Mouse (Mus musculus): ENCODE data around the gene Ankrd22. TPM values are rescaled to one million over a fixed set of nuclear protein-coding genes. Genes with fewer than 3 reads are reported as not detected.

Ankrd22 gene
- polyA plus RNA-seq, 1 experiment from 2014 or later: not detected

GRCm38 (mm10) chr19:34202668-34203067, 36.8 kb upstream of the Ankrd22 start:
- no peak overlapping the region for H3K4me3 ChIP-seq (ENCODE audit: low read depth, low read length)
- H3K9me3 ChIP-seq (ENCODE audit: control insufficient read depth, low read length): no peaks in the 10 kb centered on the region
- ATAC-seq (ENCODE audit: low read depth): no peak
- no peak overlapping the region for H3K9ac ChIP-seq (replicated peaks; ENCODE audit: low read depth, low read length)
- H3K27ac ChIP-seq (ENCODE audit: low read depth, low read length): no peak overlapping the region
- H3K36me3 ChIP-seq (ENCODE audit: control insufficient read depth, insufficient read depth, low read length): no peaks in the 10 kb centered on the region
- H3K27me3 ChIP-seq (ENCODE audit: control insufficient read depth, insufficient read depth, low read length): no peaks in the 10 kb centered on the region
- no peaks in the 10 kb centered on the region for H3K4me1 ChIP-seq (ENCODE audit: control insufficient read depth, insufficient read depth, low read length)
- H3K4me2 ChIP-seq (ENCODE audit: low read depth, low read length): no peak overlapping the region
- 89% methylated on average over 2 of the region's 2 CpGs for WGBS

GRCm38 (mm10) chr19:34199488-34199887, 33.6 kb upstream of the Ankrd22 start:
- H3K9me3 ChIP-seq (ENCODE audit: control insufficient read depth, low read length): no peaks in the 10 kb centered on the region
- no peak overlapping the region for H3K9ac ChIP-seq (replicated peaks; ENCODE audit: low read depth, low read length)
- H3K4me2 ChIP-seq (ENCODE audit: low read depth, low read length): no peak overlapping the region
- no peaks in the 10 kb centered on the region for H3K4me1 ChIP-seq (ENCODE audit: control insufficient read depth, insufficient read depth, low read length)
- H3K36me3 ChIP-seq (ENCODE audit: control insufficient read depth, insufficient read depth, low read length): no peaks in the 10 kb centered on the region
- WGBS: 80% methylated on average over 2 of the region's 2 CpGs
- no peak for ATAC-seq (ENCODE audit: low read depth)
- H3K27ac ChIP-seq (ENCODE audit: low read depth, low read length): no peak overlapping the region
- no peaks in the 10 kb centered on the region for H3K27me3 ChIP-seq (ENCODE audit: control insufficient read depth, insufficient read depth, low read length)
- H3K4me3 ChIP-seq (ENCODE audit: low read depth, low read length): no peak overlapping the region

DNA sequence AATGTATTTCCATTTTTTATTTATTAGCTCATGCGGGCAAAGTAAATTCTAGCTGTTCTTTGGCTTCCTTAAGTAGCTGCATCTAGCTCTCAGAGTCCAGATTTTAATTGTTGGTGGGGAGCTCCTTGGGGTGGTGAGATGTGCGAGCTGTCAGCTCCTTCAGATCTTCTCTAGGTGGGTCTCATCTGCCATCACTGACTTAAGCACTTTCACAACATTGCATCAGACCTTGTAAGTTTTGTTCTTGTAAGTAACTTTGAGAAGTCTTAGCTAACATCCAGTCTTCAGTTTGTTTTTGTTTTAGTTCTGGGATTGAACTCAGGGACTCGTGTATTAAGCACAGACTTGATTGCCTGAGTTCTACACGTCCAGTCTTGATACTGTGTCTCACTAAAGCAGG, 33.0 kb upstream of the Ankrd22 start:
- no peak for ATAC-seq (ENCODE audit: low read depth)
- Histone ChIP-seq H3K36me3 (ENCODE audit: control insufficient read depth, insufficient read depth, low read length) (no peaks in the 10 kb centered on the region), H3K4me3 (ENCODE audit: low read depth, low read length) (no peak overlapping the region), H3K9me3 (ENCODE audit: control insufficient read depth, low read length) (no peaks in the 10 kb centered on the region), H3K4me2 (ENCODE audit: low read depth, low read length) (no peak overlapping the region), H3K4me1 (ENCODE audit: control insufficient read depth, insufficient read depth, low read length) (no peaks in the 10 kb centered on the region), H3K9ac (replicated peaks; ENCODE audit: low read depth, low read length) (no peak overlapping the region), H3K27me3 (ENCODE audit: control insufficient read depth, insufficient read depth, low read length) (no peaks in the 10 kb centered on the region), H3K27ac (ENCODE audit: low read depth, low read length) (no peak overlapping the region)
- WGBS: 85% methylated on average over 4 of the region's 4 CpGs

DNA sequence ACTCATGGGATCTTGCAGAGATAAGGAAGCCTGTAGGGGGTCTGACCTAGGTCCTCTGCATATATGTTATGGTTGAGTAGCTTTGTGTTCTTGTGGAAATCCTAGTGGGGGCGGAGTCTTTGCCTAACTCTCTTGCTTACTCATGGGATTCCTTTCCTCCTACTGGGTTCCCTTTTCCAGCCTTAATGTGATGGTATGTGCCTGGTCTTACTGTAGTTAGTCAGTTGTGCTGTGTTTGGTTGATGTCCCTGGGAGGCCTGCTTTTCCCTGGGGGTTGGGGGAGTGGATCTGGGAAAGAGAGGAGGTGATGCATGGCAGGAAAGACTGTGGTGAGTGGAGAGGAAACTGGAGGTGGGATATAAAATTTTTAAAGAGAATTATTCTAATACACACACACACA, 32.2 kb upstream of the Ankrd22 start:
- no peak overlapping the region for H3K4me2 ChIP-seq (ENCODE audit: low read depth, low read length)
- H3K9me3 ChIP-seq (ENCODE audit: control insufficient read depth, low read length): no peaks in the 10 kb centered on the region
- ATAC-seq (ENCODE audit: low read depth): no peak
- no peak overlapping the region for H3K9ac ChIP-seq (replicated peaks; ENCODE audit: low read depth, low read length)
- no peak overlapping the region for H3K27ac ChIP-seq (ENCODE audit: low read depth, low read length)
- H3K4me1 ChIP-seq (ENCODE audit: control insufficient read depth, insufficient read depth, low read length): no peaks in the 10 kb centered on the region
- no peaks in the 10 kb centered on the region for H3K36me3 ChIP-seq (ENCODE audit: control insufficient read depth, insufficient read depth, low read length)
- no peak overlapping the region for H3K4me3 ChIP-seq (ENCODE audit: low read depth, low read length)
- no peaks in the 10 kb centered on the region for H3K27me3 ChIP-seq (ENCODE audit: control insufficient read depth, insufficient read depth, low read length)
- WGBS: 96% methylated on average over 1 of the region's 1 CpGs

DNA sequence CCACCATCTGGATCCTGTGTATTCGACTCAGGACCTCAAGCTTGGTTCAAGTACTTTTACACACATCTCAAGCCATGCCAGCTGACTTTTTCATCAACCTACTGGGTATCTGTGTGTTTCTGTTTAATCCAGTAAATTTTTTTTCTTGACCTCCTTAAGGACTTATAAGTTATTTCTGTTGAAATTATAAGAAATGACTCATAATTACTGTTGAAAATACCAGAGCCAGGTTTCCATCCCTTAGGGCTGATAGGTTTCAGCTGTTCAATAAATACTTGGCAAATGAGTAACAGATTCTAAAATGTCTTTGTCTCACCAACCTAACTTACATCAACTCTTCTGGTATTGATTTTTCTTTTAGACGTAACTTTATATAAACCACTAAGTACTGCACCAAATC, 29.2 kb upstream of the Ankrd22 start:
- 75% methylated on average over 2 of the region's 2 CpGs for WGBS

DNA sequence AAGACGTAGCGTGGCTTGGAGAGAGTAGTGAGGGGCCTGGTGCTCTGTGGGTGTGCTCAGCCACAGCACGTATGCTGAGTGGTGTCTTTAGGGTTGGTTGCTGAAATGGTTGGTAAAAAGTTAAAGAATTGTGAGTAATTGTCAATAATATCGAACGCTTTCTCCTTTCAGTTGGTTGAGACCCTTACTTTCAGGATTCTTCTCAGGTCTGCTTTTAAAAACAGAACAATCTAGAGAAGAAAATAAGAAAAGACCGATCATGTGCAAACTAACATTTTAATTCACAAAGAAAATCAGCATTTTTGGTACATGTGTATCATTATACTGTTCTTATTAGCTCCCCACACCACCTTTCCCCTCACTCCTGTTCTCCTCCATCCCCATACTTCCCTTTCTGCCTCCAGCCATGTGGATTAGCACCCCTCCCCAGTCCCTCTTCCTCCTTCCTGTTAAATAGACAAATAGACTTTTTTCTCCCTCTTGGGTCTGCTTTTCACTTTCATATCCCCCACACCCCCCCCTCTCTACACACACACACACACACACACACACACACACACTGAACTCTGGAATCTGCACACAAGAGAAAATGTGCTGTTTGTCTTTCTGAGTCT, 28.4 kb upstream of the Ankrd22 start:
- no peaks in the 10 kb centered on the region for H3K9me3 ChIP-seq (ENCODE audit: control insufficient read depth, low read length)
- no peak overlapping the region for H3K27ac ChIP-seq (ENCODE audit: low read depth, low read length)
- ATAC-seq (ENCODE audit: low read depth): no peak
- H3K36me3 ChIP-seq (ENCODE audit: control insufficient read depth, insufficient read depth, low read length): no peaks in the 10 kb centered on the region
- WGBS: 91% methylated on average over 6 of the region's 6 CpGs
- H3K27me3 ChIP-seq (ENCODE audit: control insufficient read depth, insufficient read depth, low read length): no peaks in the 10 kb centered on the region
- H3K4me2 ChIP-seq (ENCODE audit: low read depth, low read length): peak overlapping the region; percentile 91; the same call in 1 of the 2 replicates
- H3K9ac ChIP-seq (replicated peaks; ENCODE audit: low read depth, low read length): no peak overlapping the region
- no peak overlapping the region for H3K4me3 ChIP-seq (ENCODE audit: low read depth, low read length)
- H3K4me1 ChIP-seq (ENCODE audit: control insufficient read depth, insufficient read depth, low read length): no peaks in the 10 kb centered on the region

More for the DNA sequence above, 29.2 kb upstream of the Ankrd22 start:
- no peaks in the 10 kb centered on the region for H3K36me3 ChIP-seq (ENCODE audit: control insufficient read depth, insufficient read depth, low read length)
- no peaks in the 10 kb centered on the region for H3K27me3 ChIP-seq (ENCODE audit: control insufficient read depth, insufficient read depth, low read length)
- no peak overlapping the region for H3K9ac ChIP-seq (replicated peaks; ENCODE audit: low read depth, low read length)
- no peak overlapping the region for H3K27ac ChIP-seq (ENCODE audit: low read depth, low read length)
- H3K9me3 ChIP-seq (ENCODE audit: control insufficient read depth, low read length): no peaks in the 10 kb centered on the region
- H3K4me2 ChIP-seq (ENCODE audit: low read depth, low read length): no peak overlapping the region
- no peak overlapping the region for H3K4me3 ChIP-seq (ENCODE audit: low read depth, low read length)
- ATAC-seq (ENCODE audit: low read depth): no peak
- no peaks in the 10 kb centered on the region for H3K4me1 ChIP-seq (ENCODE audit: control insufficient read depth, insufficient read depth, low read length)

- H3K9me3 ChIP-seq (ENCODE audit: control insufficient read depth, low read length): no peaks in the 10 kb centered on the region
- no peak overlapping the region for H3K9ac ChIP-seq (replicated peaks; ENCODE audit: low read depth, low read length)
- H3K4me2 ChIP-seq (ENCODE audit: low read depth, low read length): peak overlapping the region; percentile 91
- no peak overlapping the region for H3K27ac ChIP-seq (ENCODE audit: low read depth, low read length)
- no peaks in the 10 kb centered on the region for H3K4me1 ChIP-seq (ENCODE audit: control insufficient read depth, insufficient read depth, low read length)
- no peaks in the 10 kb centered on the region for H3K27me3 ChIP-seq (ENCODE audit: control insufficient read depth, insufficient read depth, low read length)
- 66% methylated on average over 9 of the region's 9 CpGs for WGBS
- ATAC-seq (ENCODE audit: low read depth): no peak
- no peaks in the 10 kb centered on the region for H3K36me3 ChIP-seq (ENCODE audit: control insufficient read depth, insufficient read depth, low read length)
- H3K4me3 ChIP-seq (ENCODE audit: low read depth, low read length): peak overlapping the region; percentile 72
Measured at GRCm38 (mm10) chr19:34193683-34194082, 27.8 kb upstream of the Ankrd22 start.

DNA sequence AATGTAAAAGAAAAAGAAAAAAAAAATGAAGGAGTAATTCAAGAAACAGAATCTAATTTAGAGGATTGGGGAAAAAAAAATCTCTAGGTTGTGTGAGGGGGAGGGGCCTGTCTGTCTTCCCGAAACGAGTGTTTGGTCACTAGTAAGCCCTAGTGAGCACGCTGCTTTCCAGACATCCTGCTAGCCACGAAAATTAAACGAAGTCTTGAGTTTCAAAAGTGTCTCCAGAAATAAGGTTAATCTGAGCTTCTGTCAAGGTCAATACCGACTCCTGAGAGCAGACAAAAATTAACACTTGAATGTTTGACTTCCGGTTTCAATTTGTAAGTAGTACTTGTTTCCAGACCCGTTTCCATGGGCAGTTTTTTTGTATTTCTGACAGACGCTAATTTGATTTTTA, 27.3 kb upstream of the Ankrd22 start:
- ATAC-seq (ENCODE audit: low read depth): no peak
- Histone ChIP-seq H3K9ac (replicated peaks; ENCODE audit: low read depth, low read length) (peak overlapping the region; percentile 86; the same call in 1 of the 2 replicates), H3K4me1 (ENCODE audit: control insufficient read depth, insufficient read depth, low read length) (no peaks in the 10 kb centered on the region), H3K4me2 (ENCODE audit: low read depth, low read length) (peak overlapping the region; percentile 91), H3K27ac (ENCODE audit: low read depth, low read length) (no peak overlapping the region), H3K36me3 (ENCODE audit: control insufficient read depth, insufficient read depth, low read length) (no peaks in the 10 kb centered on the region), H3K4me3 (ENCODE audit: low read depth, low read length) (peak overlapping the region; percentile 72), H3K27me3 (ENCODE audit: control insufficient read depth, insufficient read depth, low read length) (no peaks in the 10 kb centered on the region), H3K9me3 (ENCODE audit: control insufficient read depth, low read length) (no peaks in the 10 kb centered on the region)
- WGBS: 12% methylated on average over 9 of the region's 9 CpGs

DNA sequence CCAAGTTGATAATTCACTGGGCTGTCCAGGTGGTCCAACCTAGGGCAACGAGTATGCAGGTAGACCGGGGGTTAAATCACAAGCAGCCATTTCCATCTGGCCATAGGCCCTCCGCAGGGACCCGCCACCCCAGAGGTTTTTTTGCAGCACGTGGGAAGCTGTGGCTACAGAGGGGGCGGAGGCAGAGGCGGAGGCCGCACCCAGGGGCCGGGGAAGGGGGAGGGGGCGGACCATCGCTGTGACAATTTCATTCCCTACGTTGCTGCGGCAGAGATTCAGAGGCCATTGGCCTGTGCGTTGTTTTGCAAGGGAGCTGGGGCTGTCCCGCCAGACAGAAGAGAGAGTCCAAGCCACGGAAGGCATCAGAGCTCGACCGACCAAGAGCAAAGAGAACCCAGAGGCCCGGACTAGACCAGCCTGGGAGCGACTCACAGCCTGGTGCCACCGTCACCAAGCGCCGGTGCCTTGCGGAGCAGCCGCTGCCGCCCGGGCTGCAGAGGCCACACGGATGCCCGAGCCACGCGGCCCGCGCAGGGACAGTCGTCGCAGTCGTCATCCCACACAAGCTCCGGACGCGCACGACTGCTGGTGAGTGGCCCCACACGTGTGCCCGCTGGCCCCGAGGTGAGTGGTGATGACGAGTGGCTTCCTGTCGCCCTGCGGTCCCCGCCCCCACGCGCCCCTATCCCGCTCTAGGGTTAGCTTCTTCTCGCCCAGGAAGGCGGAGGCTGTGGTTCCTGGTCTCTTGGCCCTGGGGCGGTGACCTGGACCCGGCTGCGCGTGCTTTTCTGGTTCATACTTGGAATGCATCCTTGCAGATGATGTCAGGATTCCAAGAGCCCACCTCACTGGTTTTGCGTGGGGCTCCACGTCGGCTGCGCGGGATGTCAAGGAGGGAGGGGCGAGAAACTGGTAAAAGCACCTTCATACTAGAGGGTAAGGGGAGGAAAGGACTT, 26.4 kb upstream of the Ankrd22 start, which contains the start of gene Stambpl1:
Stambpl1 (plus strand) TSS at position 222 of the 956 bp plus-strand sequence.
- peak within 1 kb of the TSS; percentile 86 for H3K9ac ChIP-seq (replicated peaks; ENCODE audit: low read depth, low read length)
- no peaks in the 10 kb centered on the region for H3K4me1 ChIP-seq (ENCODE audit: control insufficient read depth, insufficient read depth, low read length)
- no peaks in the 10 kb centered on the region for H3K36me3 ChIP-seq (ENCODE audit: control insufficient read depth, insufficient read depth, low read length)
- no peaks in the 10 kb centered on the region for H3K27me3 ChIP-seq (ENCODE audit: control insufficient read depth, insufficient read depth, low read length)
- peak within 1 kb of the TSS; percentile 62 for H3K27ac ChIP-seq (ENCODE audit: low read depth, low read length)
- WGBS: under 1% methylated on average over 62 of the region's 62 CpGs
- peak within 1 kb of the TSS; percentile 72 for H3K4me3 ChIP-seq (ENCODE audit: low read depth, low read length)
- no peaks in the 10 kb centered on the region for H3K9me3 ChIP-seq (ENCODE audit: control insufficient read depth, low read length)
- peak; percentile 90 for ATAC-seq (ENCODE audit: low read depth)
- H3K4me2 ChIP-seq (ENCODE audit: low read depth, low read length): peak within 1 kb of the TSS; percentile 91
